ENCODE assay signal across 20 mouse cellular contexts in the genomic region with DNA sequence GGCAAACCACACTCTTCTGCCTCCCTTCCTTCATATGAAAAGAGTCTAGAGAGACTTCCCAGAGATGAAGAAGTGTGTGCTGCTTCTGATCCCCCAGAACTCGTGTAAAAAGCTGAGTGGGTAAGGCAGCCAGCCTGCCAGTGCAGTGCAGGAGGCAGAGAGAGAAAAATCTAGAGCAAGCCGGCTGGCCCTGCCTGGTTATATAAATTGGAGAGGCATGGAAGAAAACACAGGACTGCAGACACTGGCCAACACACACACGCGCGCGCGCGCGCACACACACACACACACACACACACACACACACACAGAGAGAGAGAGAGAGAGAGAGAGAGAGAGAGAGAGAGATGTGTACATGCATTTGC. TPM values are rescaled to one million over a fixed set of nuclear protein-coding genes. Genes with fewer than 3 reads are reported as not detected.
DNase-seq lines count a peak whose midpoint lies in the region; ATAC-seq and TF ChIP-seq lines count a peak whose summit lies in the region.
"Had no signal": no experiment of that assay in that cellular context is flagged by ENCODE, and none has a peak within 500 bp of the region (broad histone marks: within the 10 kb centered on the region; RNA-seq: fewer than 3 reads in every experiment).

No protein-coding gene starts in this region.

- H3K9ac ChIP-seq in liver, postnatal 0 days (replicated peaks): no peak overlapping the region
- H3K9ac ChIP-seq in liver, embryonic 12.5 days: no peak overlapping the region
- H3K9ac ChIP-seq: embryonic facial prominence, embryonic 12.5 days; forebrain, embryonic 13.5 days; forebrain, embryonic 15.5 days had no signal

- no peaks in the 10 kb centered on the region for H3K27me3 ChIP-seq in liver, postnatal 0 days (ENCODE audit: insufficient read depth, low read length)
- H3K27me3 ChIP-seq in liver, embryonic 12.5 days (replicated peaks): no peaks in the 10 kb centered on the region
- H3K27me3 ChIP-seq in hindbrain, embryonic 10.5 days (ENCODE audit: insufficient read depth, poor library complexity, severe bottlenecking): peaks cover 22% of the 10 kb centered on the region; the same call in 1 of the 2 replicates

- TF ChIP-seq CTCF in liver, postnatal 0 days (IDR thresholded peaks at IDR 0.05; ENCODE audit: low read depth): no peak

- intact Hi-C loops in left cerebral cortex, postnatal 14 days (cut with DNase I): no loop called here
- intact Hi-C loops in left cerebral cortex, postnatal 36 days (cut with DNase I): no loop called here

- no peak overlapping the region for H3K4me3 ChIP-seq in liver, postnatal 0 days (ENCODE audit: low read depth, low read length)
- H3K4me3 ChIP-seq in liver, embryonic 12.5 days: no peak overlapping the region
- no peak overlapping the region for H3K4me3 ChIP-seq in hindbrain, embryonic 10.5 days
- H3K4me3 ChIP-seq: embryonic facial prominence, embryonic 10.5 days; embryonic facial prominence, embryonic 12.5 days; forebrain, embryonic 13.5 days; forebrain, embryonic 15.5 days had no signal

- TF ChIP-seq EP300 in liver, postnatal 0 days (IDR thresholded peaks at IDR 0.05; ENCODE audit: low read depth): no peak

- H3K36me3 ChIP-seq in liver, postnatal 0 days (replicated peaks; ENCODE audit: insufficient read depth, low read length): no peaks in the 10 kb centered on the region
- H3K36me3 ChIP-seq in liver, embryonic 12.5 days: peaks cover 3% of the 10 kb centered on the region; the same call in 1 of the 2 replicates
- H3K36me3 ChIP-seq in hindbrain, embryonic 10.5 days: no peaks in the 10 kb centered on the region
- H3K36me3 ChIP-seq: embryonic facial prominence, embryonic 10.5 days; embryonic facial prominence, embryonic 12.5 days; forebrain, embryonic 15.5 days had no signal

- DNase-seq in left cerebral cortex, postnatal 14 days (ENCODE audit: low spot score in 2 of 2): peak; percentile 23 to 37
- DNase-seq in left cerebral cortex, postnatal 36 days (ENCODE audit: low spot score in 2 of 2): no peak
- no peak for DNase-seq in liver, postnatal 0 days
- peak; percentile 17 for DNase-seq in right cerebral cortex, postnatal 14 days
- DNase-seq in right cerebral cortex, postnatal 36 days (ENCODE audit: low spot score in 2 of 2): no peak
- DNase-seq in hindbrain, embryonic 10.5 days (ENCODE audit: low spot score): no peak
- DNase-seq: adrenal gland, adult 2 months; adrenal gland, postnatal 10 days; adrenal gland, postnatal 25 days; cerebellum, adult 11-12 months; cerebellum, adult 2 months; cerebellum, adult 9-10 months; cerebellum, postnatal 25 days had no signal

- H3K27ac ChIP-seq in liver, postnatal 0 days (ENCODE audit: low read depth): peak overlapping the region; percentile 51; the same call in 1 of the 2 replicates
- H3K27ac ChIP-seq in liver, embryonic 12.5 days: no peak overlapping the region
- H3K27ac ChIP-seq in hindbrain, embryonic 10.5 days: no peak overlapping the region
- H3K27ac ChIP-seq: embryonic facial prominence, embryonic 10.5 days; embryonic facial prominence, embryonic 12.5 days; forebrain, embryonic 13.5 days; forebrain, embryonic 15.5 days had no signal

- no peaks in the 10 kb centered on the region for H3K9me3 ChIP-seq in liver, postnatal 0 days (ENCODE audit: low read length)
- H3K9me3 ChIP-seq in liver, embryonic 12.5 days (replicated peaks): no peaks in the 10 kb centered on the region
- no peaks in the 10 kb centered on the region for H3K9me3 ChIP-seq in hindbrain, embryonic 10.5 days
- H3K9me3 ChIP-seq: embryonic facial prominence, embryonic 10.5 days; embryonic facial prominence, embryonic 12.5 days; forebrain, embryonic 13.5 days; forebrain, embryonic 15.5 days had no signal

- peaks cover 28% of the 10 kb centered on the region for H3K4me1 ChIP-seq in liver, postnatal 0 days (ENCODE audit: insufficient read depth)
- H3K4me1 ChIP-seq in liver, embryonic 12.5 days: no peaks in the 10 kb centered on the region
- peaks cover 4% of the 10 kb centered on the region; the same call in 1 of the 2 replicates for H3K4me1 ChIP-seq in hindbrain, embryonic 10.5 days (replicated peaks)
- H3K4me1 ChIP-seq: forebrain, embryonic 13.5 days; forebrain, embryonic 15.5 days had no signal

- ATAC-seq in liver, postnatal 0 days: no peak
- no peak for ATAC-seq in liver, embryonic 12.5 days
- ATAC-seq: forebrain, embryonic 13.5 days; forebrain, embryonic 15.5 days had no signal

- 80% methylated on average over 9 of the region's 9 CpGs for WGBS in liver, postnatal 0 days (ENCODE audit: insufficient replicate concordance)
- WGBS in liver, embryonic 12.5 days (ENCODE audit: insufficient replicate concordance): 74% methylated on average over 9 of the region's 9 CpGs
- WGBS in hindbrain, embryonic 10.5 days: 89% methylated on average over 9 of the region's 9 CpGs

- H3K4me2 ChIP-seq in liver, postnatal 0 days (ENCODE audit: low read depth, low read length): no peak overlapping the region
- no peak overlapping the region for H3K4me2 ChIP-seq in liver, embryonic 12.5 days
- H3K4me2 ChIP-seq: embryonic facial prominence, embryonic 12.5 days; forebrain, embryonic 13.5 days; forebrain, embryonic 15.5 days had no signal

RNA-seq across cellular contexts. Expression of gene Nr5a2, which starts 24.3 kb away (rescaled TPM):
- under 1 TPM; 0.11 to 0.90 TPM for total RNA-seq in left cerebral cortex, postnatal 14 days (2021)
- under 1 TPM in 1 of 2 experiments, not detected in 1; 0.12 TPM for total RNA-seq in left cerebral cortex, postnatal 36 days (2021)
- polyA plus RNA-seq in liver, postnatal 0 days (2015; fragmentation: Nextera tagmentation; extraction: Ambion mirVana): 3.1 and 3.2 TPM in 2 replicates
- polyA plus RNA-seq in liver, embryonic 12.5 days (2016; fragmentation: Nextera tagmentation; extraction: Ambion mirVana): 3.0 and 4.0 TPM in 2 replicates
- polyA plus RNA-seq in hindbrain, embryonic 10.5 days (2016; fragmentation: Nextera tagmentation; extraction: Ambion mirVana): 0.29 and 0.33 TPM in 2 replicates
- polyA plus RNA-seq: C2C12; cortical plate, adult 2 months had no signal

Comparison
In these comparisons a context has a peak if more than half of its experiments do, and no peak if none do; other contexts are left out.
1. DNase-seq: peak in left cerebral cortex, postnatal 14 days (2 of 2) and right cerebral cortex, postnatal 14 days (single experiment); none in left cerebral cortex, postnatal 36 days (0 of 2), liver, postnatal 0 days (single experiment), right cerebral cortex, postnatal 36 days (0 of 2) and hindbrain, embryonic 10.5 days (single experiment).